Mouse (Mus musculus): ENCODE measurements around the gene Chrm4. TPM values are rescaled to one million over a fixed set of nuclear protein-coding genes. Genes with fewer than 3 reads are reported as not detected.

Gene Chrm4
- polyA plus RNA-seq, 1 experiment from 2014 or later: 0.09 TPM

DNA sequence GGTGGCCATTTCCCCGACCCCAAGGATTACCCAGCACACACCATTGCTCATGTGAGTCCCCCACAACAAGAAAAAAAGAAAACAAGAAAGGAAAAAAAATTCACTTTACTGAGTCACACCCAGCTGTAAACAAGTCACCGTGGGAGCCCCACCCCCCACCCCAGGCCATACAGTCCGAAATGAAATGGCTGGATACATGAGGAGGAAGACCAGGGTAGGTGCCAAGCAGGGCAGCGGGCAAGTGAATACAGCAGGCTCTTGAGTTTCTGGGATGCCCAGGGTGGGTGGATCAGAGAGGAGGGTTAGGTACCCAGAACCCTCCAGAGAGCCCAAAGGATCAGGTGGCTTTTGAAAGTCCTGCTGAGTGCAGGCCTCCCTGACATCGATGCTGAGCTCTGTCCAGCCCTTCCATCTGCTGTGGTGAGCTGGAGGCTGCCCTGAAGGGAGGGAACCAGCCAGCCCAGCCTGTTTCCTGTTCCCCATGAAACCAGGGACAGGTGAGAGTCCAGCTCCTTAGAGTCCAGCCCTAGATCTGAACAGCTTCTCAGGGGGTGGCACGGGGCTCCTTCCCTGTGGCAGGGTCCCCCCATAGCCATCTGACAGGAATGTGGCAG, 5.8 kb downstream of the Chrm4 start:
- Histone ChIP-seq H3K9me3 (replicated peaks) (no peaks in the 10 kb centered on the region), H3K9ac (peak overlapping the region; percentile 39), H3K4me2 (peak overlapping the region; percentile 67), H3K36me3 (peaks cover 52% of the 10 kb centered on the region), H3K4me1 (replicated peaks) (peaks cover 63% of the 10 kb centered on the region), H3K27me3 (peaks cover 33% of the 10 kb centered on the region), H3K27ac (peak overlapping the region; percentile 59), H3K4me3 (replicated peaks) (peak overlapping the region; percentile 43)
- WGBS (ENCODE audit: insufficient replicate concordance): 25% methylated on average over 6 of the region's 6 CpGs
- DNase-seq: no peak
- ATAC-seq (ENCODE audit: low read depth): no peak

DNA sequence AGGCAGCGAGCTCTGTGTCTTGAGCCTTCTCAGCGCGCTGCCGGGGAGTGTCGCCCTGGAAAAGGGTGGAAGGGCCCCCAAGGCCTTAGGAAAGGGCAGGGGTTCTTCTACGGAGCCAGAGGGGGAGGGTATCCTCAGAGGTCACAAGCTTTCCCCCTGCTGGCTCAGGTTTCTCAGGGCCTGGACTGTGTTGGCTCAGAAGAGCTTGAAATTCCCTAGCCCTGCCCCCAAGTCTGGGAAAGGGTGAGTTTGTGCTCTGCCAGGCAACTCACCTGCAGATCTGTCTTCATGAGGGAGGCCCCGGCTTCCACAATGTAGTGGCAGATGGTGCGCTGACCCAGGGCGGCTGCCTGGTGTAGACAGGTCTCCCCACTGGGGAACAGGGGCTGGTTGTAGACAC, 6.4 kb downstream of the Chrm4 start:
- Histone ChIP-seq H3K27ac (peak overlapping the region; percentile 59), H3K9me3 (replicated peaks) (no peaks in the 10 kb centered on the region), H3K4me1 (replicated peaks) (peaks cover 56% of the 10 kb centered on the region), H3K4me2 (peak overlapping the region; percentile 67; the same call in 1 of the 2 replicates), H3K27me3 (peaks cover 28% of the 10 kb centered on the region), H3K9ac (no peak overlapping the region), H3K36me3 (peaks cover 58% of the 10 kb centered on the region), H3K4me3 (replicated peaks) (no peak overlapping the region)
- ATAC-seq (ENCODE audit: low read depth) (no peak), DNase-seq (no peak)
- WGBS (ENCODE audit: insufficient replicate concordance): 64% methylated on average over 9 of the region's 9 CpGs

- 32% methylated on average over 8 of the region's 8 CpGs for WGBS (ENCODE audit: insufficient replicate concordance)
- ATAC-seq (ENCODE audit: low read depth) (no peak), DNase-seq (no peak)
- H3K4me3 ChIP-seq (replicated peaks): no peak overlapping the region
- no peak overlapping the region for H3K9ac ChIP-seq
- no peaks in the 10 kb centered on the region for H3K9me3 ChIP-seq (replicated peaks)
- H3K36me3 ChIP-seq: peaks cover 63% of the 10 kb centered on the region
- H3K27ac ChIP-seq: no peak overlapping the region
- H3K4me2 ChIP-seq: no peak overlapping the region
- peaks cover 22% of the 10 kb centered on the region for H3K27me3 ChIP-seq
- peaks cover 56% of the 10 kb centered on the region for H3K4me1 ChIP-seq (replicated peaks)
These were observed 7.0 kb downstream of the Chrm4 start for GRCm38 (mm10) chr2:91934016-91934415.

DNA sequence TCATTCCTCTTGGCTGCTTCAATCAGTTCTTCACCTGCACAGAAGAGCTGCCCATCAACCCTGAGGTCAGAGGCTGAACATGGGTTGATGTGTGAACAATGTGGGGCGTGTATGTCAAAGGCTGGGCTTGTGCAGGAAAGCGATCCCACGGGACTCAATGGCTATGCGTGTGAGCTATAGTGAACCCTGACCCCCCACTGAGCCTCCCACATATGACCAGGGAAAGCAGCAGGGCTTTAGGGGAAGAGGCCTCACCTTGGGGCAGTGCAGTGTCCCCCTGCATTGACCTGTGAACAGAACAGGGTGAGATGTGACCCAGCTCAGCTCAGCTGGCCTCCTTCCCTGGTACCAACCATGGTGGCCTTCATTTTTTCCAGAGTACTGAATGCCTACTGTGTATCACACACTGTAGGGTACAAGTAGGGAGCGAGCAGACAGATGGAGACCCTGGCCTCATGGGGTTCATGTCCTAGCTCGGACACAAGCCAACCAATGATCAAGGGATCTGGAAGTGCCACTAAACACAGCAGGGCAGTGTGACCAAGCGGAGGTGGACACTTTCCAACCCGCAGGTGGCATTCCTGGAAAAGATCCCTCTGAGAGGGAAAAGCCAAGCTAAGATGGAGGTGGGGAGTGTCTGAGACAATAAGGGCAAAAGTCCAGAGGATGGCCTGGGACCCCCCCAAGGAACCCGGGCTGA, 7.9 kb downstream of the Chrm4 start:
- 78% methylated on average over 9 of the region's 9 CpGs for whole genome bisulfite sequencing (ENCODE audit: insufficient replicate concordance)
- ATAC-seq (ENCODE audit: low read depth) (no peak), DNase-seq (no peak)
- Histone ChIP-seq H3K4me2 (no peak overlapping the region), H3K36me3 (peaks cover 73% of the 10 kb centered on the region), H3K27me3 (peaks cover 18% of the 10 kb centered on the region), H3K4me3 (replicated peaks) (no peak overlapping the region), H3K9me3 (replicated peaks) (no peaks in the 10 kb centered on the region), H3K9ac (no peak overlapping the region), H3K4me1 (replicated peaks) (peaks cover 52% of the 10 kb centered on the region), H3K27ac (no peak overlapping the region)

- Histone ChIP-seq H3K27ac (no peak overlapping the region), H3K4me1 (replicated peaks) (peaks cover 41% of the 10 kb centered on the region), H3K27me3 (peaks cover 9% of the 10 kb centered on the region), H3K4me2 (no peak overlapping the region), H3K4me3 (replicated peaks) (no peak overlapping the region), H3K9ac (no peak overlapping the region), H3K36me3 (peaks cover 85% of the 10 kb centered on the region), H3K9me3 (replicated peaks) (no peaks in the 10 kb centered on the region)
- no peak for ATAC-seq (ENCODE audit: low read depth)
- no peak for DNase-seq
- WGBS (ENCODE audit: insufficient replicate concordance): 88% methylated on average over 7 of the region's 7 CpGs
These were observed 9.1 kb downstream of the Chrm4 start for GRCm38 (mm10) chr2:91936154-91936553.

DNA sequence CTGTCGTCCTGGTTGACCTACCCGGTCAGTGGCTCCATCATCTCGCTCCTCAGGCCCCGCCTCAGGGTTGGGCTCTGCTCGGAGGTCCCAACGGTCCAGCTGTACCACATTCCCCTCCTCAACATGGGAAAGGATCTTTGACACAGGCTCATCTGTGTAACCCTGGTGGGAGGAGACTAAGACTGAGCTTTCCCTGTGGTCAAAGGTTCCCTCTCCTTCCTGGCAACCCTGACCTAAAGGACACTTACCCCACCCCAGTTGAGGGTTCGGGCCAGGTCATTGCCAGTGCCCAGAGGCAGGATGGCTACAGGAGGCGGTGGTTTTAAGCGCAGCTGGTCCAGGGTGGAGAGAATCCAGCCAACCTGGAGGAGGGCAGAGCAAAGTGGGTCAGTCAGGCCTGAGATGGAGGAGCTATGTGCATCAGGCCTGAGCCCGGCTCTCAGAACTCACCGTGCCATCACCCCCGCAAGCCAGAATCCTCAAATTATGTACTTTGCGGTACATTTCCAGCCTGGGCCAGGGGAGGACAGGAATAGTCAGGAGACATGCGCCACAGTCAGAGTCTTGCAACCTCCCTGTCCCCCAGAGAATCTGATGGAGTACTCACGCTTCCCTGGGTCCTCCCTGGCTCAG, 12.4 kb downstream of the Chrm4 start:
- WGBS (ENCODE audit: insufficient replicate concordance): 89% methylated on average over 15 of the region's 15 CpGs
- H3K4me2 ChIP-seq: no peak overlapping the region
- ATAC-seq (ENCODE audit: low read depth): no peak
- H3K27ac ChIP-seq: no peak overlapping the region
- no peak for DNase-seq
- H3K9me3 ChIP-seq (replicated peaks): no peaks in the 10 kb centered on the region
- H3K36me3 ChIP-seq: peaks cover 95% of the 10 kb centered on the region
- no peak overlapping the region for H3K4me3 ChIP-seq (replicated peaks)
- peaks cover 20% of the 10 kb centered on the region for H3K4me1 ChIP-seq (replicated peaks)
- no peaks in the 10 kb centered on the region for H3K27me3 ChIP-seq
- H3K9ac ChIP-seq: no peak overlapping the region

DNA sequence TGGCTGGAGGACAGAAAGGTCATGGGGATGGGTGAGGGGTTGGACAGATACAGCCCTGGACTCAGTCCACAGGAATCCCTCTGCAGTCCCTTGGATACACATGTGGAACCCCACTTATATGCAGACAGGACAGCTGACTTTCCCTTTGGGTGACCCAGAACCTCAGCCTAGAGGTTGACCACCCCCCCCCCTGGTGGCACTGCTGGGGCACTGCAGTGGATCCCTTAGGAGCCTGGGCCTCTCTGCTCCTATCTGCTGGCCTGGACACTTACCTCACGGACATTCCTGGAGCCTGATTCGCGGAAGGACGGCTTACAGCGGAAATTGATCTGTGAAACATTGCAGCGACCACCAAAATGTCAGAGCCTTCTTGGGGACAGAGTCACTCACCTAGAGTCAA, 15.3 kb downstream of the Chrm4 start:
- H3K4me1 ChIP-seq (replicated peaks): peaks cover 41% of the 10 kb centered on the region
- H3K4me3 ChIP-seq (replicated peaks): no peak overlapping the region
- no peak for ATAC-seq (ENCODE audit: low read depth)
- H3K9ac ChIP-seq: no peak overlapping the region
- DNase-seq: no peak
- no peaks in the 10 kb centered on the region for H3K9me3 ChIP-seq (replicated peaks)
- H3K27ac ChIP-seq: no peak overlapping the region
- H3K27me3 ChIP-seq: no peaks in the 10 kb centered on the region
- WGBS (ENCODE audit: insufficient replicate concordance): 71% methylated on average over 6 of the region's 6 CpGs
- no peak overlapping the region for H3K4me2 ChIP-seq
- H3K36me3 ChIP-seq: peaks cover 87% of the 10 kb centered on the region

GRCm38 (mm10) chr2:91944170-91944950, 17.3 kb downstream of the Chrm4 start:
- H3K4me3 ChIP-seq (replicated peaks): no peak overlapping the region
- H3K4me1 ChIP-seq (replicated peaks): peaks cover 61% of the 10 kb centered on the region
- H3K27ac ChIP-seq: peak overlapping the region; percentile 62
- no peaks in the 10 kb centered on the region for H3K9me3 ChIP-seq (replicated peaks)
- WGBS (ENCODE audit: insufficient replicate concordance): 37% methylated on average over 13 of the region's 13 CpGs
- H3K36me3 ChIP-seq: peaks cover 66% of the 10 kb centered on the region
- H3K9ac ChIP-seq: peak overlapping the region; percentile 35
- no peaks in the 10 kb centered on the region for H3K27me3 ChIP-seq
- DNase-seq (peak; percentile 71), ATAC-seq (ENCODE audit: low read depth) (peak; percentile 45)
- H3K4me2 ChIP-seq: peak overlapping the region; percentile 27; the same call in 1 of the 2 replicates

DNA sequence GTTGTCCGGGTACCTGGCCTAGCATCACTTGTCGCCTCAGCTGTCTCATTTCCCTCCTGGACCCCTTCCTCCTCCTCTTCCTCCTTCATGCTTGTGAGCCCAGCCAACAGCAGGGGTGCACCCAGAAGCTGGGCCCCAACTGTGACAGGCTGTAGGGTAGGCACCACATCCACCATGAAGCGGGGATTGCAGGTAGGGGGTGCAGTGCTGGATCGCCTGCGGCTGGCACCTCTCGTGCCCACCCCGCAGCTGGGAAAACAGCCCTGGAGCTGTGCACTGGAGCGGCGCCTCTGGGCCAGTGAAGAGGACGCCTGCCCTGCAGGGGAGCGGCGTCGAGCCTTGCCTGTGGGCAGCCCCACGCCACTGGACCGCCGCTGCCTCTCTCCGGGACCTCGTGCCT, 18.4 kb downstream of the Chrm4 start, which contains the start of gene Gm9821:
Gene Gm9821, plus strand, starts transcription at position 221 of the 400 bp plus-strand sequence.
- 93% methylated on average over 18 of the region's 18 CpGs for WGBS (ENCODE audit: insufficient replicate concordance)
- peak within 1 kb of the TSS; percentile 85 for H3K9ac ChIP-seq
- H3K9me3 ChIP-seq (replicated peaks): no peaks in the 10 kb centered on the region
- H3K4me1 ChIP-seq (replicated peaks): peaks cover 73% of the 10 kb centered on the region
- no peaks in the 10 kb centered on the region for H3K27me3 ChIP-seq
- ATAC-seq (ENCODE audit: low read depth) (no peak), DNase-seq (no peak)
- H3K27ac ChIP-seq: peak within 1 kb of the TSS; percentile 97
- H3K36me3 ChIP-seq: peaks cover 55% of the 10 kb centered on the region
- H3K4me2 ChIP-seq: peak within 1 kb of the TSS; percentile 81
- peak within 1 kb of the TSS; percentile 63 for H3K4me3 ChIP-seq (replicated peaks)

GRCm38 (mm10) chr2:91946836-91947235, 19.8 kb downstream of the Chrm4 start:
- DNase-seq: no peak

More at GRCm38 (mm10) chr2:91946836-91947235, 19.8 kb downstream of the Chrm4 start:
- peak overlapping the region; percentile 81 for H3K4me2 ChIP-seq
- no peaks in the 10 kb centered on the region for H3K9me3 ChIP-seq (replicated peaks)
- peaks cover 42% of the 10 kb centered on the region for H3K36me3 ChIP-seq
- peak; percentile 11; the same call in 1 of the 2 replicates for ATAC-seq (ENCODE audit: low read depth)
- H3K27ac ChIP-seq: peak overlapping the region; percentile 97
- whole genome bisulfite sequencing (ENCODE audit: insufficient replicate concordance): 35% methylated on average over 6 of the region's 6 CpGs
- H3K9ac ChIP-seq: peak overlapping the region; percentile 85
- H3K27me3 ChIP-seq: no peaks in the 10 kb centered on the region
- H3K4me3 ChIP-seq (replicated peaks): peak overlapping the region; percentile 63
- peaks cover 85% of the 10 kb centered on the region for H3K4me1 ChIP-seq (replicated peaks)
